27 mouse cellular contexts compared by ENCODE assay signal in the genomic region with DNA sequence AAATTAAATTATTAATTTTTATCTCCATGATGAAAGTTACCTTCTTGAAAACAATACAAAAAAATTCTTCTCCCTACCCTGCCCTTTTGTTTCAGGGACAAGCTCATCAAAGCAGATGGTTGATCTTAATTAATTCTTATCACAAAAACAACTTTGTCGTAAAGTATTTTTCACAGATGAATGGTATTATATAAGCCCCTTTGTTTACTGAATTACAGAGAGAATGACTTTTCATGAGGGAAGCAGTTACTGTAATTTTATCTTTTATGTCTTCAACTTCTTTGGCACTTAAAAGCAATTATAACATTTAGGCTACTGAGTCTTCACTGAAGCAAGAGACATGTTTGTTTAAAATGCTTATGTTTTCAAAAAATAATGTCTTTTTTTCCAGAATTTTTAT.
"Had no signal": no experiment of that assay in that cellular context is flagged by ENCODE, and none has a peak within 500 bp of the region (broad histone marks: within the 10 kb centered on the region; RNA-seq: fewer than 3 reads in every experiment).

No protein-coding gene starts in this region.

- H3K9ac ChIP-seq: embryonic facial prominence, embryonic 12.5 days; embryonic facial prominence, embryonic 13.5 days; embryonic facial prominence, embryonic 15.5 days; forebrain, embryonic 12.5 days; forebrain, embryonic 13.5 days; forebrain, embryonic 15.5 days; forebrain, postnatal 0 days had no signal

- H3K27ac ChIP-seq: embryonic facial prominence, embryonic 10.5 days; embryonic facial prominence, embryonic 12.5 days; embryonic facial prominence, embryonic 13.5 days; embryonic facial prominence, embryonic 15.5 days; forebrain, embryonic 10.5 days; forebrain, embryonic 12.5 days; forebrain, embryonic 13.5 days; forebrain, embryonic 15.5 days; gastrocnemius, adult 2 months; heart, adult 2 months had no signal

- ATAC-seq: forebrain, embryonic 13.5 days; forebrain, embryonic 14.5 days; forebrain, embryonic 15.5 days; forebrain, postnatal 0 days had no signal

- H3K36me3 ChIP-seq: embryonic facial prominence, embryonic 10.5 days; embryonic facial prominence, embryonic 12.5 days; embryonic facial prominence, embryonic 13.5 days; embryonic facial prominence, embryonic 15.5 days; forebrain, embryonic 10.5 days; forebrain, embryonic 12.5 days; forebrain, embryonic 15.5 days had no signal

- H3K27me3 ChIP-seq: embryonic facial prominence, embryonic 12.5 days; embryonic facial prominence, embryonic 13.5 days; embryonic facial prominence, embryonic 15.5 days; forebrain, embryonic 12.5 days; forebrain, embryonic 13.5 days; forebrain, embryonic 15.5 days had no signal

- H3K4me3 ChIP-seq: embryonic facial prominence, embryonic 10.5 days; embryonic facial prominence, embryonic 12.5 days; embryonic facial prominence, embryonic 13.5 days; embryonic facial prominence, embryonic 15.5 days; erythroblast, embryonic 14.5 days; forebrain, embryonic 10.5 days; forebrain, embryonic 12.5 days; forebrain, embryonic 13.5 days; forebrain, embryonic 15.5 days; gastrocnemius, adult 2 months; heart, adult 2 months had no signal

- H3K4me1 ChIP-seq: embryonic facial prominence, embryonic 10.5 days; embryonic facial prominence, embryonic 12.5 days; embryonic facial prominence, embryonic 13.5 days; embryonic facial prominence, embryonic 15.5 days; forebrain, embryonic 10.5 days; forebrain, embryonic 12.5 days; forebrain, embryonic 13.5 days; forebrain, embryonic 15.5 days had no signal

- DNase-seq: cerebellum, adult 8-10 months; cerebellum, adult 9-10 months; cerebellum, adult 9-11 months; cerebellum, postnatal 10 days; cerebellum, postnatal 14 days; cerebellum, postnatal 25 days; cerebellum, postnatal 36 days; embryo, embryonic 11 days; forebrain, postnatal 0 days; gastrocnemius, adult 2 months; gastrocnemius, postnatal 10 days; gastrocnemius, postnatal 14 days; gastrocnemius, postnatal 25 days; gastrocnemius, postnatal 36 days; heart, adult 11 months; heart, adult 18-20 months; heart, adult 2 months had no signal

- H3K9me3 ChIP-seq: embryonic facial prominence, embryonic 10.5 days; embryonic facial prominence, embryonic 12.5 days; embryonic facial prominence, embryonic 13.5 days; embryonic facial prominence, embryonic 15.5 days; forebrain, embryonic 10.5 days; forebrain, embryonic 12.5 days; forebrain, embryonic 13.5 days; forebrain, embryonic 15.5 days had no signal

- H3K4me2 ChIP-seq: embryonic facial prominence, embryonic 12.5 days; embryonic facial prominence, embryonic 13.5 days; embryonic facial prominence, embryonic 15.5 days; forebrain, embryonic 12.5 days; forebrain, embryonic 13.5 days; forebrain, embryonic 15.5 days had no signal
